Mouse (Mus musculus) bone marrow macrophage, adult 2 months (primary cell): ENCODE measurements around the gene Gstp1.

Experiments used
- CTCF ChIP-seq: IDR thresholded peaks from 2 replicates; pipeline ENCODE4 v1.5.1; 2012; ENCODE audit warnings: low read depth, mild to moderate bottlenecking, low read length, moderate library complexity
- POLR2A ChIP-seq: IDR thresholded peaks from 2 replicates; pipeline ENCODE4 v1.6.1; 2012; ENCODE audit warnings: mild to moderate bottlenecking, low read depth, low read length, borderline replicate concordance

DNA sequence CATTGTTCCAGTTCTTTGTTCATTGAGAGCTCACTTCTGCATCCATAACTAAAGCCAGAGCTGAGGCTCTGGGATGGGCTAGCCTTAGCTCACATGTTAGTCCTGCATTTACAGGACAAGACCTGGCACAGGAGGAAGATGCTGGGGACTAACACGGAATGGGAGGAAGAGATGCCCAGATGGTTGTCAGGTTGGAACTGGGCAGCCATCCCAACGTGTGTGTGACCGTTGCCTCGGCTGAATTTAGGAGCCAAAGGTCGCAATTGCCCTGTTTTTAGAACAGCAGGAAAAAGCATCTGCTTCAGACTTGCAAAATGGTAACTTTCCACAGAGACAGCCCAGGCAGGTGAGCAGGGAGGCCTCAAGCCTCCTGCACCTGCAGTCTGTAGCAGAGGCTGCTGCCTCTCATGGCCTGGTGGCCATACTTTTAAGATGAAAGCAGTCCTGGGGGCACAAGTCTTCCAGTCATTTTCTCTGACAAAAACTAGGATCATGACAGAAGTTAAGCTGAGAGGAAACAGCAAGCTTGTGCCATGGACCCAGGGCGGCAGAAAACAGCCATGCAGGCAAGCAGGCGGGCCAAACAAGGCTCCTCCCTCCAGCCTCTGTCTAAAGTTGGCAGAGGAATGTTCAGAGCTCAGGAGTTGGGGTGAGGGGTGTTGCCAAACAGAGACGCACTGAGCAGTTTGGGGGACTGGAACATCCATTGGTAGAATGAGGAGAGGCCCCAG is 17.6 kb upstream of the Gstp1 start:
- no peak for TF ChIP-seq CTCF
- TF ChIP-seq POLR2A, result no peak
